Mouse (Mus musculus): ENCODE results near the gene Zfp961. TPM values are rescaled to one million over a fixed set of nuclear protein-coding genes. Genes with fewer than 3 reads are reported as not detected.
"Not testable (repeated sequence)": the region's sequence is repeated elsewhere in the genome, so short reads cannot be mapped to it uniquely, and the experiment has no call there.

Zfp961 gene
- polyA plus RNA-seq, 1 experiment: 20.6 TPM

DNA sequence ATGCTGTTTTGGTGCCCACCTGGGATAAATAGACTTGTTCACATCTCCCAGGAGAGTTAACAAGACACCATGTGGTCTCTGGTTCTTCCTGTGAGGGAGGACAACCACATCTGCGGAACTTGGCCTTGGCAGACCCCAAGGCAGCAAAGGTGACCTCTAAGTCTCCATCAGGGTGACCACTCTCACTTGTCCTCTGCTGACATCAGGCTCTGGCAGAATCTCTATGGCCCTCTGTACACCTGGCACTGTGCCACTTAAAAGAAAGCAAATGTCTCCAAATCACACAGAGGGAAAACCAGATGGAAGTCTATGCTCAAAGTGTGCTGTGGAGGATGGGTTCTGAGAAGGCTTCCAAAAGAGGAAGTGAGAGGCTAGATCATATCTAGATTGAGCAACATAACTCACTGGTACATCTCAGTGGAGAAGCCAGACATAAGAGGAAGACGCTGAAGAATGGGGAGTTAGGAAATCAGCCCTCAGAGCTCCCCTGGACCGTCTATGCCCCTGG lies 57.4 kb downstream of the Zfp961 start:
- no peaks in the 10 kb centered on the region for H3K27me3 ChIP-seq (ENCODE audit: control insufficient read depth, insufficient read depth, low read length)
- TF ChIP-seq CTCF (IDR thresholded peaks at IDR 0.05; ENCODE audit: borderline replicate concordance, insufficient read depth, low read depth, low read length) (no peak), POLR2A (IDR thresholded peaks at IDR 0.05; ENCODE audit: borderline replicate concordance, insufficient read depth, low read length) (no peak)
- DNase-seq: no peak
- 70% methylated on average over 3 of the region's 3 CpGs for WGBS
- no peaks in the 10 kb centered on the region for H3K4me1 ChIP-seq (ENCODE audit: control insufficient read depth, insufficient read depth, low read length)
- no peak overlapping the region for H3K4me3 ChIP-seq (replicated peaks; ENCODE audit: insufficient read depth, low read depth, low read length)
- H3K27ac ChIP-seq (ENCODE audit: insufficient read depth, low read length): no peak overlapping the region

DNA sequence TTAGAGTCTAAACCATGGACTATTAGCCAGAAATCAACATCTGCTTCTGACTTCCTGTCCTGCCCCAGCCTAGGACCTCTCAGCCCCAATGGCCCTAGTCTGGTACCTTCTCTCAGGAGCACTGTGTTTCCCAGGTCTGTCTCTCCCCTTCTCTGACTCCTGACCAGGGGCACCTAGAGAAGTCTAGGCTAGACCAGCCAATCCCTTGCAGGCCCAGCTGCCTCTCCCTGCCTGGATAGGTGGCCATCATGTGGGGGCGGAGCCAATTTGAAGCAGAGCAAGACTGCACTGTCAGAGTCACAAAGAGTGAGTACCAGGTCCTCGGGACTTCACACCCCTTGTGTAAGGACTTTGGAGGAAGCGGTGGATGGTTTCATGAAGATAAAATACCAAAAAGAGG lies 58.6 kb downstream of the Zfp961 start, which contains the start of gene Cyp4f18:
Gene Cyp4f18, minus strand, starts transcription at position 154 of the 400 bp plus-strand sequence.
- H3K27ac ChIP-seq (ENCODE audit: insufficient read depth, low read length): no peak within 1 kb of the TSS
- H3K27me3 ChIP-seq (ENCODE audit: control insufficient read depth, insufficient read depth, low read length): no peaks in the 10 kb centered on the region
- DNase-seq: no peak
- H3K4me3 ChIP-seq (replicated peaks; ENCODE audit: insufficient read depth, low read depth, low read length): no peak within 1 kb of the TSS
- no peaks in the 10 kb centered on the region for H3K4me1 ChIP-seq (ENCODE audit: control insufficient read depth, insufficient read depth, low read length)
- TF ChIP-seq POLR2A (IDR thresholded peaks at IDR 0.05; ENCODE audit: borderline replicate concordance, insufficient read depth, low read length): no peak
- TF ChIP-seq CTCF (IDR thresholded peaks at IDR 0.05; ENCODE audit: borderline replicate concordance, insufficient read depth, low read depth, low read length): no peak
- WGBS: 70% methylated on average over 3 of the region's 3 CpGs

DNA sequence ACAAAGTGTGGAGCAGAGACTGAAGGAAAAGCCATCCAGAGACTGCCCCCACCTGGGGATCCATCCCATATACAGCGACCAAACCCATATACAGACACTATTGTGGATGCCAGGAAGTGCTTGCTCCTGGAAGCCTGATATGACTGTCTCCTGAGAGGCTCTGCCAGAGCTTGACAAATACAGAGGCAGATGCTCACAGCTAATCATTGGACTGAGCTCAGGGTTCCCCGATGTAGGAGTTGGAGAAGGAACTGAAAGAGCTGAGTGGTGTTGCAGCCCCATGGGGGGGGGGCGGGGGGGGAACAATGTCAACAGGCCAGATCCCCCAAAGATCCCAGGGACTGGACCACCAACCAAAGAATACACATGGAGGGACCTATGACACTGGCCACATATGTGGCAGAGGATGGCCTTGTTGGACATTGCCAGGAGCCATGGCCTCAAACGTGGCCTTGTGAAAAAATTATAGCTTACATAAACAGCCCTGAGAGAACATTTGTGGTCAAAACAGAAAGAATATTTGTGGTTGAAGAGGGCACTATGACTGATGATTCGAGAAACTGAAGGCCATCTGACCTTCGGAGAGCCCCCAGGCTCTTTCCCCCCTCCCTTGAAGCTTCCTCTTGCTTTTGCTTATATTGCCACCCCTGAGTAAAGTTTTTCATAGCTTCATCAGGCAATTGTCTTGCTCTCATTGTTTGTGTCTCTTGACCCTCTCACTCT lies 62.8 kb downstream of the Zfp961 start:
- WGBS: 60% methylated on average over 6 of the region's 6 CpGs
- not testable (repeated sequence) for H3K4me1 ChIP-seq (ENCODE audit: control insufficient read depth, insufficient read depth, low read length); H3K27me3 ChIP-seq (ENCODE audit: control insufficient read depth, insufficient read depth, low read length); H3K27ac ChIP-seq (ENCODE audit: insufficient read depth, low read length); DNase-seq; H3K4me3 ChIP-seq (replicated peaks; ENCODE audit: insufficient read depth, low read depth, low read length)

DNA sequence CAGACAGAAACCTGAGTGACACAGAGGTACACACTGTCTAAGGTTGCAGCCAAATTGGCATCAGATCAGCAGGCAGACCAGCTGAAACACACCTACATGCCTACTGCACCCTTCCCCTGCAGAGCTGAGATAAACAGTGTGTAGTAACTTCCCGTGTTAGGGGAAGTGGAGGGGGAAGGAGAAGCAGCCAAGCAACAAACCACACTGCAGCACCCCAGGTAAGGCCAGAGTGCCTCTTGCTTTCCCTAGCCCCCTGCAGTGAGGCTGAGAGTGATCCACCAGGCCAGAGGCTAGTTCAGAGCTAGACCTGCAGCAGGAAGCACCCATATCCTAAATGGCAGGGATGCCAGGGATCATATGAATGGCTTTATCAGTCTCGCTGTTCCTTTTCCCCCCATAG lies 66.5 kb downstream of the Zfp961 start:
- not testable (repeated sequence) for H3K27ac ChIP-seq (ENCODE audit: insufficient read depth, low read length); DNase-seq; H3K27me3 ChIP-seq (ENCODE audit: control insufficient read depth, insufficient read depth, low read length); H3K4me3 ChIP-seq (replicated peaks; ENCODE audit: insufficient read depth, low read depth, low read length); H3K4me1 ChIP-seq (ENCODE audit: control insufficient read depth, insufficient read depth, low read length)
- 63% methylated on average over 2 of the region's 2 CpGs for WGBS

DNA sequence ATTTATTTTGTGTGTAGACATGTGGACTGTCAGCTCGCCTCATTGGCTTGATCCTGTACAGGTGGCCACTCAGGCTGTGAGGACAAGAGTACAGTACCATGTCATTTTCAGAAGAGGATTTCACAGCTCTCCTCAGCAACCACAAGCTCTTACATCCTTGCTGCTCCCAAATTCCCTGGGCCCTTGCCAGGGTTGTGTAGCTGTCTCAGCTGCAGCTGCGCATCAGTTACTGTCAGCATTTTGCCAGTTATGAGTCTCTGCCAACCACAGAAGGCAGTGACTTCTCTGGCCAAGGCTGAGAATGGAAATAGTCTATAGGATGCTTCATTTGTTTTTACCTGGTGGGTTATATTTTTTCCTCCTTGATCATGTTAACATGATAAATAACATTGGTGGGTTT lies 67.3 kb downstream of the Zfp961 start:
- DNase-seq: no peak
- no peak overlapping the region for H3K4me3 ChIP-seq (replicated peaks; ENCODE audit: insufficient read depth, low read depth, low read length)
- H3K27ac ChIP-seq (ENCODE audit: insufficient read depth, low read length): no peak overlapping the region
- 0 out of 2 replicates have a peak, but pooled peaks cover 3% of the 10 kb centered on the region for H3K4me1 ChIP-seq (ENCODE audit: control insufficient read depth, insufficient read depth, low read length)
- no peak for TF ChIP-seq POLR2A (IDR thresholded peaks at IDR 0.05; ENCODE audit: borderline replicate concordance, insufficient read depth, low read length)
- TF ChIP-seq CTCF (IDR thresholded peaks at IDR 0.05; ENCODE audit: borderline replicate concordance, insufficient read depth, low read depth, low read length): no peak
- WGBS: 73% methylated on average over 2 of the region's 2 CpGs
- H3K27me3 ChIP-seq (ENCODE audit: control insufficient read depth, insufficient read depth, low read length): no peaks in the 10 kb centered on the region

DNA sequence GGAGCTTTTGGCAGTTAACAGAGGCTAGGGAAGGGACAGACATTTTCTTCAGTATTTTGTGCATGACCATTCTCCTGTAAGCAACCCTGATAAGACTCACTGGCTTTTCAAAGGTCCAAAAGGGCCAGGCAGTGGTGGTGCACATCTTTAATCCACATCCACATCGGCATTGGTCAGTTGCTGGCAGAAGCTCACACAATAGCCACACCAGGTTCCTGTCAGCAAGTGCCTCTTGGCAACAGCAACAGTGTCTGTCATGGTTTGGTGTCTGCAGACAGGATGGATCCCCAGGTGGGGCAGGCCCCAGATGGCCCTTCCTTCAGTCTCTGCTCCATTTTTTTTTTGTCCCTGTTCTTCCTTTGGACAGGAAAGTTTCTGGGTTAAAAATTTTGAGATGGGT lies 68.2 kb downstream of the Zfp961 start:
- WGBS: 8% methylated on average over 1 of the region's 1 CpGs
- peak; percentile 16 to 35 for DNase-seq
- 0 out of 2 replicates have a peak overlapping the region, but pooled peaks have one; percentile 47 for H3K27ac ChIP-seq (ENCODE audit: insufficient read depth, low read length)
- not testable (repeated sequence) for H3K4me1 ChIP-seq (ENCODE audit: control insufficient read depth, insufficient read depth, low read length); H3K4me3 ChIP-seq (replicated peaks; ENCODE audit: insufficient read depth, low read depth, low read length); H3K27me3 ChIP-seq (ENCODE audit: control insufficient read depth, insufficient read depth, low read length)

DNA sequence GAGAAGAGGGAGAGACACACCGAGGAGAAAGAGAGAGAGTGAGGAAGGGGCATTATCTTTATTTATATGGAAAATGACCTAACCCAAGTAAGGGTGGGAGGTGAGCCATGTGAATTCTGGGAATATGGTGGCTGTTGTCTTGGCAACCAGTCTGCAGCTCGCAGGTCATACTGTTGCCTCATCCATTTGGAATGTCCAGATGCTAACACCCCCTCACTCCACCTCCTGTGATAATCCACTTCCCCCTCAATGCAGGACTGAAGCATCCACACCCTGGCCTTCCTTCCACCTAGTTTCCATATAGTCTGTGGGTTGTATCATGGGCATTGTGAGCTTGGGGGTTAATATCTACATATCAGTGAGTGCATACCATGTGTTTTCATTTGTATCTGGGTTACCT lies 69.0 kb downstream of the Zfp961 start:
- 0 out of 2 replicates have a peak, but pooled peaks cover 3% of the 10 kb centered on the region for H3K4me1 ChIP-seq (ENCODE audit: control insufficient read depth, insufficient read depth, low read length)
- DNase-seq: no peak
- no peaks in the 10 kb centered on the region for H3K27me3 ChIP-seq (ENCODE audit: control insufficient read depth, insufficient read depth, low read length)
- no peak overlapping the region; the same call in 1 of the 2 replicates for H3K27ac ChIP-seq (ENCODE audit: insufficient read depth, low read length)
- TF ChIP-seq POLR2A (IDR thresholded peaks at IDR 0.05; ENCODE audit: borderline replicate concordance, insufficient read depth, low read length): no peak
- no peak for TF ChIP-seq CTCF (IDR thresholded peaks at IDR 0.05; ENCODE audit: borderline replicate concordance, insufficient read depth, low read depth, low read length)
- H3K4me3 ChIP-seq (replicated peaks; ENCODE audit: insufficient read depth, low read depth, low read length): no peak overlapping the region
- whole genome bisulfite sequencing: 43% methylated on average over 2 of the region's 2 CpGs

DNA sequence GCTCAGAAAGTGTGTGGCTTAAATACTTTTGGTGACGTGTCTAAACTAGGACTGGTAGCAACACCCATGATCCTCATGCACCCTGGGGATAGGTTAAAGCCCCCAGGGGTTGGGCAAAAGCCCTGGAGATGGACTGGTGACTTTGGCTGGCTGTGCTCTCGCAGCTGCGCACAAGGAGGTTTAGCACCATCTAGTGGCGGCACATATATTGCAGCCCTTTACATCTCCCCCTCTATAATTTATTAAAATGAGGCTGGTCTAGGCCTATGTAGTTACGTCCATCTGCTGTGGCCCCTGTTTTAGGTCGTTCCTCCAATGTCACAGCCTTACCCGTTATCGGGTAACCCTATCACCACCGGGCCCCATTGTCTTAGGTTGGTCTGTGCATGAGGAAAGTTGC lies 74.0 kb downstream of the Zfp961 start:
- H3K4me1 ChIP-seq (ENCODE audit: control insufficient read depth, insufficient read depth, low read length); H3K4me3 ChIP-seq (replicated peaks; ENCODE audit: insufficient read depth, low read depth, low read length); H3K27me3 ChIP-seq (ENCODE audit: control insufficient read depth, insufficient read depth, low read length); H3K27ac ChIP-seq (ENCODE audit: insufficient read depth, low read length): not testable (repeated sequence)
- peak; percentile 24 to 40 for DNase-seq
- WGBS: 10% methylated on average over 4 of the region's 9 CpGs

DNA sequence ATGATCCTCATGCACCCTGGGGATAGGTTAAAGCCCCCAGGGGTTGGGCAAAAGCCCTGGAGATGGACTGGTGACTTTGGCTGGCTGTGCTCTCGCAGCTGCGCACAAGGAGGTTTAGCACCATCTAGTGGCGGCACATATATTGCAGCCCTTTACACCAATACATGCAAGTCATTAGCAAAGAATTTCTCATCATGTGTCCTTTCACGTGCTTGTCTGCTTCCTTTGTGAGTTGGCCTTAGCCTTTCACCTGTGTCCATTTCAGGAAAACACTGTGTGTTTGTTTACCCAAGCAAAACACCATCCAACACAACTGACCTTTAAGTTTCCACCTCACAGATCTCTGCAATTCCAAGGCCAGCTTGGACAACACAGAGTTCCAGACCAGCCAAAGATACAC lies 82.1 kb downstream of the Zfp961 start:
- H3K27ac ChIP-seq (ENCODE audit: insufficient read depth, low read length); H3K27me3 ChIP-seq (ENCODE audit: control insufficient read depth, insufficient read depth, low read length); H3K4me1 ChIP-seq (ENCODE audit: control insufficient read depth, insufficient read depth, low read length); H3K4me3 ChIP-seq (replicated peaks; ENCODE audit: insufficient read depth, low read depth, low read length): not testable (repeated sequence)
- 6% methylated on average over 4 of the region's 4 CpGs for WGBS
- DNase-seq: peak; percentile 22 to 47

DNA sequence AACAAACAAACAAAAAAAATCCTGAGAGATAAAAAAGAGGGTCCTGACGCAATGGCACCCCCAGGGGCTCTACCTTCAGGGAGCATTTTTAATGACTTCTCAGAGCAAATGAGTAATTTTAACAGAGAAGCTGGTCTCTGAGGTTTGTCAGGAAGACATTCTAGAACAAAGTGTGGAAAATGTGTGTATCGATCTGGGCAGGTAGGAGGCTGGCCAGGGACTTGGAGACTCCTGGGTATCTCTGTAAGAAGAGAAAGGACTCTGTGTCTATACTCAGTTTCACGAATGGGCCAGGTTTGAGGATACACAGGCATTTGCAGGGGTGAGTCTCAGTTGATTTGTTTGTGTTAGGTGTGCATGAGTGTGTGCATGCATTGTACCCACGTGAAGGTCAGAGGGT lies 90.1 kb downstream of the Zfp961 start, which contains the start of gene Olfr372:
Gene Olfr372, plus strand, starts transcription at position 301 of the 400 bp plus-strand sequence.
- 74% methylated on average over 4 of the region's 4 CpGs for WGBS
- not testable (repeated sequence) for H3K27me3 ChIP-seq (ENCODE audit: control insufficient read depth, insufficient read depth, low read length); H3K4me1 ChIP-seq (ENCODE audit: control insufficient read depth, insufficient read depth, low read length); DNase-seq; H3K4me3 ChIP-seq (replicated peaks; ENCODE audit: insufficient read depth, low read depth, low read length); H3K27ac ChIP-seq (ENCODE audit: insufficient read depth, low read length)

Measured in cerebellum, adult 2 months (tissue).